Mouse (Mus musculus) liver, embryonic 16.5 days (tissue): ENCODE data around the gene B4galnt1. TPM values are rescaled to one million over a fixed set of nuclear protein-coding genes. Genes with fewer than 3 reads are reported as not detected.

Source experiments
- ATAC-seq: fragments of 200-750 bp; cut with Nextera tagmentation; 2 replicates; pipeline ENCODE4 v1.8.0; 2017; ENCODE audit warnings: low read depth, mild to moderate bottlenecking, moderate number of reproducible peaks, moderate library complexity
- H3K27ac ChIP-seq: fragments of 300-500 bp; sonication (generic); 2 replicates; pipeline ENCODE4 v1.5.1; 2014; ENCODE audit warnings: mild to moderate bottlenecking, low read length
- H3K27me3 ChIP-seq: fragments of 300-500 bp; sonication (generic); 2 replicates; pipeline ENCODE4 v1.6.1; 2014; ENCODE audit warnings: low read depth, low read length, mixed read lengths; ENCODE audit not compliant: control insufficient read depth, insufficient read depth
- H3K36me3 ChIP-seq: fragments of 300-500 bp; sonication (generic); 2 replicates; pipeline ENCODE4 v1.6.1; 2014; ENCODE audit warnings: mild to moderate bottlenecking; ENCODE audit not compliant: control insufficient read depth, insufficient read depth
- H3K4me1 ChIP-seq: fragments of 300-500 bp; sonication (generic); 2 replicates; pipeline ENCODE4 v1.6.1; 2014; ENCODE audit warnings: low read depth, low read length, mixed read lengths; ENCODE audit not compliant: control insufficient read depth
- H3K4me2 ChIP-seq: fragments of 300-500 bp; sonication (generic); 2 replicates; pipeline ENCODE4 v1.6.1; 2014; ENCODE audit warnings: low read depth, low read length, mixed read lengths
- H3K4me3 ChIP-seq: fragments of 300-500 bp; sonication (generic); 2 replicates; pipeline ENCODE4 v1.5.1; 2014; ENCODE audit warnings: low read depth, mild to moderate bottlenecking, low read length
- H3K9ac ChIP-seq: fragments of 300-500 bp; sonication (generic); 2 replicates; pipeline ENCODE4 v1.6.1; 2014; ENCODE audit warnings: low read depth, low read length
- H3K9me3 ChIP-seq: fragments of 300-500 bp; sonication (generic); replicated peaks from 2 replicates; pipeline ENCODE4 v1.6.1; 2016; ENCODE audit warnings: low read length; ENCODE audit not compliant: control insufficient read depth
- WGBS: fragments of 180-500 bp; shearing (Covaris S2); extraction: QIAGEN DNeasy Blood & Tissue Kit; methylation state at CpG from one replicate; pipeline ENCODE4 v1.1.7; 2014; ENCODE audit not compliant: insufficient replicate concordance; 5-methylcytosine and 5-hydroxymethylcytosine counted together
- polyA plus RNA-seq: library from polyadenylated mRNA; unstranded; fragments of >200 nt; fragmentation: Nextera tagmentation; extraction: Ambion mirVana; gene quantifications from 2 replicates; pipeline ENCODE4 v1.2.1, GENCODE M21; 2015

The B4galnt1 gene
- polyA plus RNA-seq, 1 experiment from 2014 or later, result 24.3 TPM

- Histone ChIP-seq H3K36me3 (peaks cover 4% of the 10 kb centered on the region; the same call in 1 of the 2 replicates), H3K4me1 (peaks cover 39% of the 10 kb centered on the region), H3K4me2 (peak overlapping the region; percentile 74), H3K9ac (no peak overlapping the region), H3K9me3 (no peaks in the 10 kb centered on the region), H3K27me3 (peaks cover 30% of the 10 kb centered on the region), H3K4me3 (peak overlapping the region; percentile 51), H3K27ac (no peak overlapping the region)
- ATAC-seq, result no peak
- 11% methylated on average over 22 of the region's 22 CpGs for WGBS
Observed at GRCm38 (mm10) chr10:127170002-127170401, 5.0 kb downstream of the B4galnt1 start.

GRCm38 (mm10) chr10:127170837-127171272 lies 5.8 kb downstream of the B4galnt1 start:
- H3K9ac ChIP-seq, result peak overlapping the region; percentile 32; the same call in 1 of the 2 replicates
- H3K36me3 ChIP-seq, result peaks cover 4% of the 10 kb centered on the region; the same call in 1 of the 2 replicates
- H3K9me3 ChIP-seq, result no peaks in the 10 kb centered on the region
- no peak overlapping the region for H3K27ac ChIP-seq
- peaks cover 22% of the 10 kb centered on the region for H3K27me3 ChIP-seq
- H3K4me2 ChIP-seq, result peak overlapping the region; percentile 74
- peaks cover 32% of the 10 kb centered on the region for H3K4me1 ChIP-seq
- ATAC-seq, result peak; percentile 62
- 2% methylated on average over 27 of the region's 29 CpGs for WGBS
- H3K4me3 ChIP-seq, result peak overlapping the region; percentile 51

GRCm38 (mm10) chr10:127171631-127172200 lies 6.7 kb downstream of the B4galnt1 start:
- peaks cover 4% of the 10 kb centered on the region; the same call in 1 of the 2 replicates for H3K36me3 ChIP-seq
- WGBS, result 77% methylated on average over 15 of the region's 15 CpGs
- no peak for ATAC-seq
- H3K9me3 ChIP-seq, result no peaks in the 10 kb centered on the region
- no peak overlapping the region for H3K9ac ChIP-seq
- no peak overlapping the region for H3K4me3 ChIP-seq
- no peak overlapping the region for H3K4me2 ChIP-seq
- H3K4me1 ChIP-seq, result peaks cover 25% of the 10 kb centered on the region
- H3K27me3 ChIP-seq, result peaks cover 22% of the 10 kb centered on the region
- no peak overlapping the region for H3K27ac ChIP-seq

GRCm38 (mm10) chr10:127173148-127174065 lies 8.4 kb downstream of the B4galnt1 start:
- Histone ChIP-seq H3K4me1 (peaks cover 34% of the 10 kb centered on the region), H3K27me3 (peaks cover 35% of the 10 kb centered on the region), H3K9ac (no peak overlapping the region), H3K9me3 (no peaks in the 10 kb centered on the region), H3K36me3 (peaks cover 4% of the 10 kb centered on the region; the same call in 1 of the 2 replicates), H3K27ac (no peak overlapping the region), H3K4me3 (no peak overlapping the region), H3K4me2 (no peak overlapping the region)
- no peak for ATAC-seq
- 62% methylated on average over 16 of the region's 16 CpGs for WGBS

GRCm38 (mm10) chr10:127174170-127174569 lies 9.1 kb downstream of the B4galnt1 start:
- ATAC-seq, result no peak
- WGBS, result 64% methylated on average over 7 of the region's 7 CpGs

DNA sequence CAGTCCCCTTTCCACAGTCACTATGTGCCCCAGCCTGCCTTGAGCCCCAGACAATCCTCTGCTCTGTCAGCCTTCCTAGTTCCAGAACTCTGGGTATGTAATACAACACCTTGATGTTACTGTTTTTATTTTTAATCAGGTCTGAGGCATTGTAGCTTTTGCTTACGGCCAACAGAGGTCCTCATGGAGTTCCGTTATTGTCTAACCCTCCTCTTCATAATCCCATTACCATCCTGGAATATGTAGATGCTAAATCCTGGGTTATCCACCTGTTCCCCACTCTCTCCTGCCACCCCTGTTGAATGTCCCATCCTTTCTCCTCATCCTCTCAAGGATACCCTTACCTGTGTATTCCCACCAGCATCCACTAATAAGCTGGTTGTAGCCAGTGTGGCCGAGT lies 11.2 kb downstream of the B4galnt1 start:
- peaks cover 21% of the 10 kb centered on the region for H3K4me1 ChIP-seq
- H3K9ac ChIP-seq, result no peak overlapping the region
- 30% methylated on average over 3 of the region's 3 CpGs for WGBS
- H3K4me3 ChIP-seq, result no peak overlapping the region
- no peak for ATAC-seq
- no peak overlapping the region for H3K4me2 ChIP-seq
- peaks cover 54% of the 10 kb centered on the region for H3K27me3 ChIP-seq
- H3K27ac ChIP-seq, result no peak overlapping the region
- H3K9me3 ChIP-seq, result no peaks in the 10 kb centered on the region
- H3K36me3 ChIP-seq, result peaks cover 4% of the 10 kb centered on the region; the same call in 1 of the 2 replicates

More at GRCm38 (mm10) chr10:127174170-127174569, 9.1 kb downstream of the B4galnt1 start:
- H3K9me3 ChIP-seq, result no peaks in the 10 kb centered on the region
- H3K4me2 ChIP-seq, result no peak overlapping the region
- H3K9ac ChIP-seq, result no peak overlapping the region
- no peak overlapping the region for H3K27ac ChIP-seq
- peaks cover 43% of the 10 kb centered on the region for H3K27me3 ChIP-seq
- H3K4me3 ChIP-seq, result no peak overlapping the region
- peaks cover 4% of the 10 kb centered on the region; the same call in 1 of the 2 replicates for H3K36me3 ChIP-seq
- peaks cover 38% of the 10 kb centered on the region for H3K4me1 ChIP-seq

DNA sequence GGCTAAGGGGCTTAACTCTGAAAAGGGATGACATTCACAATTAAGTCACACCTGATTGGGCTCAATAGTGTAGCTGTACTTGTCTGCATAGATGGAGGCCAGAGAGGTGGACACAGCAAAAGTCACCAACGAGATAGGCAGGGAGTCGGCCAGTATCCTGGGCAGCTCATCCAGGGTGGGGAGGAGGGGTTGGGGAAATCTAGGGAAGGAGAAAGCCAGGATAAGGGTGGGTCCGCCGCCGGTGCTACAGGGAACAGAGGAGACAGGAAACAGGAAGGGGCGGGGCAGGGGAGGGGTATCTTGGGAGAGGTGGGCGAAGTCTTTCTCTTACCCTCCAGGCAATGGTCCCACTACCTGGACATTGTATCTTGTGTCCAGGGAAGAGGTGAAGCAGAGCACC lies 11.7 kb downstream of the B4galnt1 start:
- Histone ChIP-seq H3K9me3 (no peaks in the 10 kb centered on the region), H3K4me2 (peak overlapping the region; percentile 54; the same call in 1 of the 2 replicates), H3K27me3 (peaks cover 57% of the 10 kb centered on the region), H3K36me3 (peaks cover 2% of the 10 kb centered on the region; the same call in 1 of the 2 replicates), H3K4me3 (0 out of 2 replicates have a peak overlapping the region, but pooled peaks have one; percentile 18), H3K27ac (no peak overlapping the region), H3K4me1 (peaks cover 21% of the 10 kb centered on the region), H3K9ac (no peak overlapping the region)
- no peak for ATAC-seq
- WGBS, result 6% methylated on average over 7 of the region's 7 CpGs

DNA sequence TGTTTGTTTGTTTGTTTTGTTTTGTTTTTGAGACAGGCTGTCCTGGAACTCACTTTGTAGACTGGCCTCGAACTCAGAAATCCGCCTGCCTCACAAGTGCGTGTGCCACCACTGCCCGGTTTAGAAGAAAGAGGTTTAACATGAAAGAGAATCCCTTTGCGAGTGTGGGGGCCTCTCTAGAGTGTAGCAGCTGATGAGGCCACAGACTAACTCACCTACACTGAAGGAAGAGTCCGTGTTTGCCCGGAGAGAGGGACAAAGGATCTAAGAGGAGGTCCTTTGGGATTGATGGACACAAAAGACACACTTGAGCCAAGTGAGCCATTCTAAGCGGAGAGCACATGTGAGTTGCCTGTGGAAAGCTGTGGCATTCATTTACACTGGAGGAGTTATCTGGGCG lies 12.2 kb downstream of the B4galnt1 start:
- H3K36me3 ChIP-seq, result no peaks in the 10 kb centered on the region
- peak overlapping the region; percentile 54; the same call in 1 of the 2 replicates for H3K4me2 ChIP-seq
- H3K27me3 ChIP-seq, result peaks cover 58% of the 10 kb centered on the region
- H3K4me1 ChIP-seq, result peaks cover 21% of the 10 kb centered on the region
- WGBS, result 18% methylated on average over 9 of the region's 9 CpGs
- H3K27ac ChIP-seq, result no peak overlapping the region
- H3K9me3 ChIP-seq, result no peaks in the 10 kb centered on the region
- H3K4me3 ChIP-seq, result no peak overlapping the region
- no peak for ATAC-seq
- H3K9ac ChIP-seq, result no peak overlapping the region
